Mouse (Mus musculus): ENCODE measurements around the gene Filip1l. TPM values are rescaled to one million over a fixed set of nuclear protein-coding genes. Genes with fewer than 3 reads are reported as not detected.

Filip1l gene
- total RNA-seq, 2 experiments from 2014 or later, result 2.9 to 4.0 TPM

GRCm38 (mm10) chr16:57398387-57399214 lies 45.7 kb downstream of the Filip1l start:
- peak; percentile 35 to 64 for DNase-seq

- DNase-seq, result no peak
Measured at GRCm38 (mm10) chr16:57399566-57399965, 46.7 kb downstream of the Filip1l start.

DNA sequence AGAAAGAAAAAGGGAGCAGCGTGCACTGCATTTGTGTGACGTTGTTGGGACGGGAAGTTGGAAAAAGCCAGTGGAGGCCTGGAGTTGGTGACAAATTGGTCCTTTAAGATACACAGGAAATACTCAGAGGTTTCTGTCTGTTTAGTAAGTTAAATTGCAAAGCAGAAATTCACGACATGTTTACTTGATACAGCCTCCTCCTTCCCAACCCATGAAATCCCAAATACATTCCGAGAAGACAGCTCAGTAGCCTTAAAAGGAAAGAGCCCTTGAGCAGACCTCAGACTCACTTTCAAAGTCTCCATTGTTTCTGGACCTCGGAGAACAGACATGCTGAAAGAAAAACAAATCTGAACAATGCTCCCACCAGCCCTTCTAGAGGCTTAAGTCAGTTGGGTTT lies 48.8 kb downstream of the Filip1l start:
- no peak for DNase-seq

- no peak for DNase-seq
Measured at GRCm38 (mm10) chr16:57402910-57403309, 50.0 kb downstream of the Filip1l start.

DNA sequence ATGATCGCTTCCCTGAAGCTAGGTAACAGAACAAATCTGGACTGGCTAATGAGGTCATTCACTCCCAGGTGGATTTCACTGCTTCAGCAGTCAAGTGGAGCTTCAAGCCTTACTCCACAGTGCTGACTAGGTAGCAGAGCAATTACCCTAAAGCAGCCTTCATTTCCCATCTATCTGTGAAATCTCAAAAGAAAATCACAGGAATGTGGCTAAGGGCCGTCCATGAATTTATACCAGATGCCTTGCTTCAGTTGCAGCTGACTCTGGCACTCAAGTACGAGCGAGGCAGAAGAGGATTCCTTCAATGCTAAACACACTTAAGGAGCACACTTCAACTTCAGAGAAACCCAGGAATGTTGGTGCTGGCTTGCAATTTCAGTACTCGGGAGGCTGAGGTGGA lies 50.9 kb downstream of the Filip1l start:
- DNase-seq, result no peak

- DNase-seq, result no peak
Measured at GRCm38 (mm10) chr16:57412766-57413165, 59.9 kb downstream of the Filip1l start.

GRCm38 (mm10) chr16:57416049-57416448 lies 63.2 kb downstream of the Filip1l start:
- DNase-seq, result no peak

DNA sequence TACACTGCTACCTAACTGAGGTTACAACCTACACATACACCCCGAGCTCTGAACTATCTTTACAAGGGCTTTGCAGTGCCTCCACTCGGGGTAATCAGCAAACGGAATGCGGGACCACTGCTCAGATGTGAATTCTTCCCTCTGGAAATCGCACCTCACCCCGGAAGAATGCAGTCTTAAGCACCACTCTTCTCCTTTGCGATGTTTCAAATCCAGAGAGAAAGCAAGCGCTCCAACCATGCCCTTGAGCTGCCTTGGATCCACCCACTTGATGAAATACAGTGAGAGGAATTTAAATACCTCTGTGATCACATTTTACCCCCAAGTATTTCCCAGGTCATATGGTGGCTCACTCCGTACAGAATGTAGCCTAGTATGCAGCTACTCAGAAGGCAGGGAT lies 64.1 kb downstream of the Filip1l start:
- no peak for DNase-seq

GRCm38 (mm10) chr16:57417955-57418354 lies 65.1 kb downstream of the Filip1l start:
- DNase-seq, result no peak

GRCm38 (mm10) chr16:57419332-57419731 lies 66.4 kb downstream of the Filip1l start:
- no peak for DNase-seq

DNA sequence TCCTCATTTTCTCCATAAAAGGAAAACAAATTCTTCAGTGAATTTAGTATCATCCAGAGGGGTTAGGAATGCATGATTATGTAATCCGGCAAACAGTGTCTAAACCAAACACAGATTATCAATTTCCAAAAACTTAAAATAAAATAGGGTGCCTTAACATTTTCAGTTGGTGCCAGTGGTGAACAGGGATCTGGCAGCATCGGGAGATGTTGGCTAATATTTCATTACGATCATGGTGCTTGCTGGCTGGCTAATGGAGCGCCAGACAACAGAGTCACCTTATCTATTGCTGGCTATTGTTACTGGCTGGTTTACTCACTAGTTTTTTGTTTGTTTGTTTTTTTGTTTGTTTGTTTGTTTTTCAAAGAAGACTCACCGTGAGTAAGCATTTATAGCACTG lies 67.0 kb downstream of the Filip1l start:
- DNase-seq, result no peak

- DNase-seq, result no peak
Measured at GRCm38 (mm10) chr16:57420773-57421556, 68.1 kb downstream of the Filip1l start.

- no peak for DNase-seq
Measured at GRCm38 (mm10) chr16:57421680-57422417, 69.0 kb downstream of the Filip1l start.

GRCm38 (mm10) chr16:57423001-57423800 lies 70.3 kb downstream of the Filip1l start:
- no peak for DNase-seq

DNA sequence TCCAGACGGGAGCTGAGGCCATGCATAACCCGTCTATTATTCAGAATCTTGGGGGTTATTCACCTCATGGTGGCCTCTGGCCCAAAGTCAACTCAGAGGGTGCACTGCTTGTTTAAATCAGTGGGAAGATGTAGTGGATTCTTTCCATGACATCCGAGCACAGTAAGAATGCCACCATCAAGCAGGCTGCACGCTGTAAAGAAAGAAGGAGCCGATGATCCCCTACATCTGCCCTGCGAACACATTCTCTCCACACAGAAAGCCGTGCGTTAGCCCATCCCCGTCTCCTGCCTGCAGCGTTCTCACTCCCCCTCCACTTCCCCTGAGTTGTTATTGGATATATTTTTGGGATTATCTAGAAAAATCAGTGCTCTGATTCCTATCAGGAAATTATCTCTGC lies 73.8 kb downstream of the Filip1l start:
- DNase-seq, result no peak

GRCm38 (mm10) chr16:57427516-57428285 lies 74.8 kb downstream of the Filip1l start:
- no peak for DNase-seq

GRCm38 (mm10) chr16:57428977-57429376 lies 76.1 kb downstream of the Filip1l start:
- DNase-seq, result no peak

DNA sequence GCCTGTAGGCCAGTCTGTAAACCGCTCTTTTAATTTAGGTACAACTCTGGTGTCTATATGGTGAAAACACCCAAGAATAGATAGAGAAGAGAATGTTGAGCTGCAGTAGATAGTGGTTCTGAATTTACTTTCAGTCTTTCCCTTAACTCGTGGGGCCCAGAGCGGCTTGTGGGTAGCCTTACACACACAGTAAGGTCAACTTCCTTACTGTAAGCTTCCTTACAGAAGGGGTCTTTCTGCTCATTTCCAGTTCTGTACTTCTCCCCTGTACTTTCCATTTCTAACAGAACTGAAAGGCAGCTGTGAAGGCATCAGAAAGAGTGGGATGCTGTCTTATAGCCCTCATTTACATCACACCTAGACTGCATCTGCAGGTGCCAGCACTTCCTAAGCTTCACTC lies 78.4 kb downstream of the Filip1l start:
- no peak for DNase-seq

- no peak for DNase-seq
Measured at GRCm38 (mm10) chr16:57433173-57433572, 80.3 kb downstream of the Filip1l start.

GRCm38 (mm10) chr16:57433671-57434070 lies 80.8 kb downstream of the Filip1l start:
- DNase-seq, result no peak

- DNase-seq, result no peak
Measured at GRCm38 (mm10) chr16:57434640-57435039, 81.7 kb downstream of the Filip1l start.

Measured in layer of hippocampus, postnatal 36 days (tissue).